Mouse (Mus musculus) intestine, postnatal 0 days (tissue): ENCODE data around the gene Pecr. TPM values are rescaled to one million over a fixed set of nuclear protein-coding genes. Genes with fewer than 3 reads are reported as not detected.

Experiments used
- ATAC-seq: fragments of 200-750 bp; cut with Nextera tagmentation; 2 replicates; pipeline ENCODE4 v1.8.0; 2017; ENCODE audit warnings: mild to moderate bottlenecking, moderate TSS enrichment, moderate library complexity
- H3K27ac ChIP-seq: fragments of 300-500 bp; sonication (generic); 2 replicates; pipeline ENCODE4 v1.5.1; 2014; ENCODE audit warnings: mild to moderate bottlenecking, low read depth, low read length, moderate library complexity
- H3K27me3 ChIP-seq: fragments of 300-500 bp; sonication (generic); replicated peaks from 2 replicates; pipeline ENCODE4 v1.6.1; 2014; ENCODE audit warnings: low read length, mixed read lengths; ENCODE audit not compliant: control insufficient read depth, insufficient read depth
- H3K36me3 ChIP-seq: fragments of 300-500 bp; sonication (generic); 2 replicates; pipeline ENCODE4 v1.6.1; 2014; ENCODE audit warnings: mild to moderate bottlenecking, moderate library complexity; ENCODE audit not compliant: control insufficient read depth, insufficient read depth
- H3K4me1 ChIP-seq: fragments of 300-500 bp; sonication (generic); replicated peaks from 2 replicates; pipeline ENCODE4 v1.6.1; 2014; ENCODE audit warnings: antibody characterized with exemption, low read length, mixed read lengths; ENCODE audit not compliant: control insufficient read depth, insufficient read depth
- H3K4me2 ChIP-seq: fragments of 300-500 bp; sonication (generic); replicated peaks from 2 replicates; pipeline ENCODE4 v1.6.1; 2014; ENCODE audit warnings: low read depth, mild to moderate bottlenecking, moderate library complexity
- H3K4me3 ChIP-seq: fragments of 300-500 bp; sonication (generic); 2 replicates; pipeline ENCODE4 v1.5.1; 2014; ENCODE audit warnings: low read depth, low read length
- H3K9ac ChIP-seq: fragments of 300-500 bp; sonication (generic); 2 replicates; pipeline ENCODE4 v1.6.1; 2014; ENCODE audit warnings: mild to moderate bottlenecking, low read depth, low read length
- H3K9me3 ChIP-seq: fragments of 300-500 bp; sonication (generic); 2 replicates; pipeline ENCODE4 v1.6.1; 2016; ENCODE audit warnings: mixed run types; ENCODE audit not compliant: control insufficient read depth
- CTCF ChIP-seq: sonication (generic); IDR thresholded peaks from 2 replicates; pipeline ENCODE4 v1.5.1; 2016; ENCODE audit warnings: low read depth, mild to moderate bottlenecking, control low read depth, antibody characterized with exemption, moderate library complexity
- WGBS: fragments of 180-500 bp; shearing (Covaris S2); extraction: QIAGEN DNeasy Blood & Tissue Kit; methylation state at CpG from one replicate; pipeline ENCODE4 v1.1.7; 2014; 5-methylcytosine and 5-hydroxymethylcytosine counted together
- polyA plus RNA-seq: library from polyadenylated mRNA; unstranded; fragments of >200 nt; fragmentation: Nextera tagmentation; extraction: Ambion mirVana; gene quantifications from 2 replicates; pipeline ENCODE4 v1.2.1, GENCODE M21; 2015

The Pecr gene
- polyA plus RNA-seq, 1 experiment from 2014 or later = 67.9 TPM

DNA sequence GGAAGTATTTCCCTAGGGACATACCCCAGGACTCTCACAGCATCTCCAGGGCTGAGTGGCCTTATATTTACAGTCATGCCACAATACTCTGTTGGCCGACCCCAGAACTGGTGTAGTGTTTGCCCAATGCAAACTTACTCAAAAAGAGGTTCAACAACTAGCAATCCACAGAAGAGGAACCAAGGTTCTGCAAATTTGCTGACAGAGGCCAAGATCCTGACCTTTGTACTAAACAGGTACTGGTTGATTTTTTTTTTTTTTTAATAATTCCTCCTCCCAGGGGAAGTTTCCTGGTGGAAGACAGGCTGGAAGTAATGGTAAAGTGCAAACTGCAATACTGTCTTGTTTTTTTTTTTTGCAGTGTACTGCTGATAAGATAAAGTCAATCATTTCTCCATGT lies 1.5 kb downstream of the Pecr start:
- peak; percentile 41 for ATAC-seq
- peak overlapping the region; percentile 5; the same call in 1 of the 2 replicates for H3K27ac ChIP-seq
- no peaks in the 10 kb centered on the region for H3K9me3 ChIP-seq
- TF ChIP-seq CTCF = no peak
- H3K36me3 ChIP-seq = no peaks in the 10 kb centered on the region
- no peaks in the 10 kb centered on the region for H3K27me3 ChIP-seq
- WGBS = 38% methylated on average over 1 of the region's 1 CpGs
- H3K4me1 ChIP-seq = 0 out of 2 replicates have a peak, but pooled peaks cover 7% of the 10 kb centered on the region
- no peak overlapping the region for H3K4me3 ChIP-seq
- no peak overlapping the region for H3K9ac ChIP-seq
- H3K4me2 ChIP-seq = 0 out of 2 replicates have a peak overlapping the region, but pooled peaks have one; percentile 7

- Histone ChIP-seq H3K4me1 (no peaks in the 10 kb centered on the region), H3K4me2 (no peak overlapping the region), H3K27me3 (no peaks in the 10 kb centered on the region), H3K9me3 (no peaks in the 10 kb centered on the region), H3K9ac (no peak overlapping the region), H3K36me3 (peaks cover 33% of the 10 kb centered on the region), H3K4me3 (no peak overlapping the region), H3K27ac (no peak overlapping the region)
- no peak for TF ChIP-seq CTCF
- 89% methylated on average over 3 of the region's 3 CpGs for WGBS
- no peak for ATAC-seq
Measured at GRCm38 (mm10) chr1:72278085-72278484, 6.0 kb downstream of the Pecr start.

- TF ChIP-seq CTCF = no peak
- WGBS = 80% methylated on average over 3 of the region's 3 CpGs
- ATAC-seq = no peak
- Histone ChIP-seq H3K4me3 (no peak overlapping the region), H3K4me1 (no peaks in the 10 kb centered on the region), H3K27me3 (no peaks in the 10 kb centered on the region), H3K9me3 (no peaks in the 10 kb centered on the region), H3K9ac (no peak overlapping the region), H3K4me2 (no peak overlapping the region), H3K27ac (no peak overlapping the region), H3K36me3 (peaks cover 18% of the 10 kb centered on the region; the same call in 1 of the 2 replicates)
Measured at GRCm38 (mm10) chr1:72263099-72263498, 21.0 kb downstream of the Pecr start.

DNA sequence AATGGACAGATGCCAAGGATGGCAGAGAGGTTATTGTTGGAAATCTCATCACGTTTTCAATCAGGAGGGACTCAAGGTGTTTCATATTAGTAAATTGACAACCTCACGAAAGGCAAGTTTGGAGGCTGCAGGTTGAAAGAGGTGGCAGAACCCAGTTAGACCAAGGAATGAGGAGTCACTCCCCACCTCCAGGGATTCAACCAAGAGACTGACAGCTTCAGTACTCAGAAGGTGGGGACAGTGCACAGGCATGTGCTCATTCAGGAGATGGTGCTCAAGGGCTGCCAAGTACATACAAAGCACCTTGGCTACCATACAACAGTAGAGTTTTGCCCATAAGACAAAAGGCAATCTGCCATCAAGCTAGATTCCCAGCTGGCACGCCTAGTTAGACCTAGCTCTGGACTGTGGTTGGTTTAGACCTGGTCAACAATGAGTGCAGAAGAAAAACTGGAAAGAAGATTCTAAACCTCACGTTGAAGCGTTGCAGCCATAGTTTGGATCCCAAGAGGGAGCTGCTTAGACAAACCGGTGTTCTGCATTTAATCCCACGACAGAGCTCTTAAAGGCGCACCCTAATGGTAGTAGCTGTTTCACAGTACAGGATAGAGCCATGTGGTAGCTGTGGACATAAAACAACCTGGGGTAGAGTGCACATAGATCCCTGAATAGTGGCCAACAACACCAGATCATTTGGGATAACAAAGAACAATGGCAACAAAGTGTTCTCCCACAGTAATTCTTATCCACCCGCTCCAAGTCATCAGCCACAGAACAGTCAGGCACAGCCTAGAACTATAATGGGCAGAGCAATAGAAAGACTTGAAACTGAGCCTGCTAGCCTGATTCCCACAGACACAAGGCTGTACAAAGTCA lies 27.5 kb downstream of the Pecr start:
- TF ChIP-seq CTCF = no peak
- H3K9me3 ChIP-seq = no peaks in the 10 kb centered on the region
- H3K4me1 ChIP-seq = no peaks in the 10 kb centered on the region
- H3K36me3 ChIP-seq = no peaks in the 10 kb centered on the region
- no peaks in the 10 kb centered on the region for H3K27me3 ChIP-seq
- no peak for ATAC-seq
- no peak overlapping the region for H3K9ac ChIP-seq
- 84% methylated on average over 9 of the region's 9 CpGs for WGBS
- H3K4me3 ChIP-seq = no peak overlapping the region
- H3K27ac ChIP-seq = no peak overlapping the region
- no peak overlapping the region for H3K4me2 ChIP-seq

DNA sequence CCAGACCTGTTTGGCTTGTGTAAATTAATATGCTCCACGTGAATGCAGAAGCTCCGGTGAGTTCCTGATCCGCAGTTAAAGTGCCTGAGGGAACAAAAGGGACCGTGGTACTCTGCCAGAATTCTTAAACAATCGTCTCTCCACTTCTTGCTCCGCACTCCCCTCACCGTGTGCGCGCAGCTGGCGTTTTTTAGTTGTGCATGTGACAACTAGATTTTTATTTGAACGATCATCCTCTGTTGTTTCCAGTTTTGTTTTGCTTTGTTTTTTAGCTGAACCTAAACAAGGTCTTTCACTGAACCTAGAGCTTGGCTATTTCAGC lies 28.3 kb downstream of the Pecr start:
- Histone ChIP-seq H3K4me1 (no peaks in the 10 kb centered on the region), H3K36me3 (no peaks in the 10 kb centered on the region), H3K4me3 (no peak overlapping the region), H3K4me2 (0 out of 2 replicates have a peak overlapping the region, but pooled peaks have one; percentile 25), H3K27ac (0 out of 2 replicates have a peak overlapping the region, but pooled peaks have one; percentile 1), H3K9ac (no peak overlapping the region), H3K9me3 (no peaks in the 10 kb centered on the region), H3K27me3 (no peaks in the 10 kb centered on the region)
- WGBS = 34% methylated on average over 11 of the region's 11 CpGs
- TF ChIP-seq CTCF = no peak
- no peak for ATAC-seq

DNA sequence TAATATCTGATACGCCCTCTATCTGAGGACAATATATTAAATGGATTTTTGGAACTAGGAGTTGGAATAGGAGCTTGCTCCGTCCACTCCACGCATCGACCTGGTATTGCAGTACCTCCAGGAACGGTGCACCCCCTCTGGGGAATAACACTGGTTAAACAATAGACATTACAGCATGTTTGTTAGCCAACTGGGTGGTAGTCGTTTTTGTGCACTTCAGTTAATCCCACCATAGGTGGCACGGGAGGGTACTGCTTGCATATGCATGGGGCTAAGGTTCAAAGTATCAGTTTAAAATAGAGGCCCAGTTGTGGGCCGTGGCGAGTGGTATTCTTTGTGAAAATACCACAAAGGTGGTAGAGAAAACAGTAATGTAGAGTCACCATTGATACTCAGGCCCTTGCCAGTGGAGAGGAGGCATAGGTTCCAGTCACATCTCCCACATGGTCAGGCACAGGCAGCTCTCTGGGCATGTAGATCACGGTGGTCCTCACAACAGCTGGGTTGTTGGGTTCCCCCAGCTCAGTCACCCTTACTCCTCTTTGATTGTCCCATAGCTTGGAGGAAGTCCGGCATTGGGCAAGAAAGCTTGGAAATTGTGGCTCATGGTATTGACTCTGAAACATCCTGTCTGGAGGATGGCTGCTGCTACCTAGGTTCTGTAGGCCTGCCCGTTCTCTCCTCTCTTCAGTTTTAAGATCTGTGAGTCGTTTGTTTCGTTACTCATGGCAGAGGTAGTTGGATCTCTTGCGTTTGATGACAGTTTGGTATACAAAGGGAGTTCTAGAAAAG lies 28.9 kb downstream of the Pecr start:
- TF ChIP-seq CTCF = peak; percentile 39; the same call in 1 of the 2 replicates
- Histone ChIP-seq H3K36me3 (no peaks in the 10 kb centered on the region), H3K4me2 (peak overlapping the region; percentile 73), H3K4me3 (peak overlapping the region; percentile 41), H3K27me3 (no peaks in the 10 kb centered on the region), H3K27ac (peak overlapping the region; percentile 93), H3K9me3 (no peaks in the 10 kb centered on the region), H3K4me1 (no peaks in the 10 kb centered on the region), H3K9ac (peak overlapping the region; percentile 66)
- WGBS = 5% methylated on average over 15 of the region's 15 CpGs
- peak; percentile 93 for ATAC-seq
